Mouse (Mus musculus) heart, embryonic 15.5 days (tissue): ENCODE results near the gene Ptma. TPM values are rescaled to one million over a fixed set of nuclear protein-coding genes. Genes with fewer than 3 reads are reported as not detected.
A peak's percentile ranks its signal among the peaks of the same experiment; 100 is the strongest.

Experiments used
- ATAC-seq: fragments of 200-750 bp; cut with Nextera tagmentation; replicated peaks from 2 replicates; pipeline ENCODE4 v1.8.0; 2017; ENCODE audit warnings: low read depth, moderate TSS enrichment; ENCODE audit not compliant: insufficient number of reproducible peaks, insufficient read depth, low FRiP score
- H3K27ac ChIP-seq: fragments of 300-500 bp; sonication (generic); 2 replicates; pipeline ENCODE4 v1.5.1; 2015; ENCODE audit warnings: mild to moderate bottlenecking, inconsistent platforms
- H3K27me3 ChIP-seq: fragments of 300-500 bp; sonication (generic); 2 replicates; pipeline ENCODE4 v1.6.1; 2015; ENCODE audit warnings: inconsistent platforms
- H3K36me3 ChIP-seq: fragments of 300-500 bp; sonication (generic); 2 replicates; pipeline ENCODE4 v1.6.1; 2015; ENCODE audit warnings: mild to moderate bottlenecking, inconsistent platforms
- H3K4me1 ChIP-seq: fragments of 300-500 bp; sonication (generic); replicated peaks from 2 replicates; pipeline ENCODE4 v1.6.1; 2015; ENCODE audit warnings: inconsistent platforms
- H3K4me2 ChIP-seq: fragments of 300-500 bp; sonication (generic); 2 replicates; pipeline ENCODE4 v1.6.1; 2015; ENCODE audit warnings: inconsistent platforms, mild to moderate bottlenecking, moderate library complexity
- H3K4me3 ChIP-seq: fragments of 300-500 bp; sonication (generic); 2 replicates; pipeline ENCODE4 v1.5.1; 2015; ENCODE audit warnings: mild to moderate bottlenecking, inconsistent platforms
- H3K9ac ChIP-seq: fragments of 300-500 bp; sonication (generic); 2 replicates; pipeline ENCODE4 v1.6.1; 2015; ENCODE audit warnings: mild to moderate bottlenecking, inconsistent platforms
- H3K9me3 ChIP-seq: fragments of 300-500 bp; sonication (generic); replicated peaks from 2 replicates; pipeline ENCODE4 v1.6.1; 2016; ENCODE audit warnings: inconsistent platforms
- WGBS: fragments of 180-500 bp; shearing (Covaris S2); methylation state at CpG from one replicate; pipeline ENCODE4 v1.1.7; 2015; ENCODE audit warnings: mixed read lengths; 5-methylcytosine and 5-hydroxymethylcytosine counted together
- polyA plus RNA-seq: library from polyadenylated mRNA; unstranded; fragments of >200 nt; fragmentation: Nextera tagmentation; extraction: Ambion mirVana; gene quantifications from 2 replicates; pipeline ENCODE4 v1.2.1, GENCODE M21; 2015

Ptma gene
- polyA plus RNA-seq, 1 experiment from 2014 or later = 791 TPM

DNA sequence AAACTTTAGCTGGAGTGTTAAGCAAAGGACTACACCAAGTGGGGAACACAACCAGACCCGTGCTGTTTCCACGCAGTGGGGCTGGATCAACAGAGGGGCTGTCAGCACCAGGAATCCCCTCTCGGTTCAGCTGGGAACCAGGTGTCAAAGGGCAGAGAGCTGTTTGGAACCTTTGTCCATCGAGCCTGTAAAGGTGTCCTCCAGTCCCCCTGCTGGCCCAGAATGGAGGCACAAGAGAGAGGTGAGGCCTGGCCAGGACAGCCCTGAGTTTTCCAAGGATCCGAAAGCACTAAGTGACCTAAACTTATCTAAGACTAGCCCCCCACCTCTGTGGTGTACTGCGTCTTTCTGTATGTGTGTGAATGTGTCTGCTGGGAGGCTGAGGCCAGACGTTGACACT is 6.2 kb upstream of the Ptma start:
- Histone ChIP-seq H3K9ac (no peak overlapping the region), H3K9me3 (no peaks in the 10 kb centered on the region), H3K27ac (no peak overlapping the region), H3K27me3 (no peaks in the 10 kb centered on the region), H3K4me3 (no peak overlapping the region), H3K4me1 (peaks cover 26% of the 10 kb centered on the region), H3K36me3 (no peaks in the 10 kb centered on the region), H3K4me2 (no peak overlapping the region)
- ATAC-seq = no peak
- WGBS = 29% methylated on average over 7 of the region's 7 CpGs

DNA sequence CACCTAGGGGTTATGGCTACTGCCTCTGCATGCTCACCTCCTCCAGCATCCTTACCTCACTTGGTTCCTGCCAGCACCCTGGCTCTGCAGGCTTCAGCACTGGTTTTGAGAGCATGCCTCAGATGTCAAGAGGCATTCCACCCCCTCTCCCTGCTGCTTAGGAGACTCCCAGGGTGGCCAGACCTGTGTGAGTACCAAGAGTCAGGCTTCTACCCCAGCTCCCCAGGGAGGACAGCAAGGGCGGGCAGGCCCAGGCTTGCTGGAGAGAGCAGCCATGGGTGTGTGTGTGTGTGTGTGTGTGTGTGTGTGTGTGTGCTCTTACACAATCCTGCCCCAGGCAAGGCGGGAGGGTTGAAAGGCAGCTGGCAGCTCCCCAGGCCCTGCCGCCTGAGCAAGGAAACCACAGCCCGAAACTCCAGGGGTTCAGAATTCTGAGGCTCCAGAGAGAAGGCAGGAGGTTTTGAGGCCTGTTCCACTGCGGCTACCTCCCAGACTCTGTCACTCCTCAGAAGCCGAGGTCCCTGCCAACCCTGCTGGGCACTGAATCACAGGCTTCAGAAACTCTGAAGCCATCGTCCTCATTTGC is 4.1 kb upstream of the Ptma start:
- Histone ChIP-seq H3K4me1 (peaks cover 29% of the 10 kb centered on the region), H3K4me3 (no peak overlapping the region), H3K27me3 (no peaks in the 10 kb centered on the region), H3K4me2 (no peak overlapping the region), H3K27ac (peak overlapping the region; percentile 78), H3K9ac (peak overlapping the region; percentile 31; the same call in 1 of the 2 replicates), H3K36me3 (no peaks in the 10 kb centered on the region), H3K9me3 (no peaks in the 10 kb centered on the region)
- 31% methylated on average over 7 of the region's 7 CpGs for WGBS
- no peak for ATAC-seq

DNA sequence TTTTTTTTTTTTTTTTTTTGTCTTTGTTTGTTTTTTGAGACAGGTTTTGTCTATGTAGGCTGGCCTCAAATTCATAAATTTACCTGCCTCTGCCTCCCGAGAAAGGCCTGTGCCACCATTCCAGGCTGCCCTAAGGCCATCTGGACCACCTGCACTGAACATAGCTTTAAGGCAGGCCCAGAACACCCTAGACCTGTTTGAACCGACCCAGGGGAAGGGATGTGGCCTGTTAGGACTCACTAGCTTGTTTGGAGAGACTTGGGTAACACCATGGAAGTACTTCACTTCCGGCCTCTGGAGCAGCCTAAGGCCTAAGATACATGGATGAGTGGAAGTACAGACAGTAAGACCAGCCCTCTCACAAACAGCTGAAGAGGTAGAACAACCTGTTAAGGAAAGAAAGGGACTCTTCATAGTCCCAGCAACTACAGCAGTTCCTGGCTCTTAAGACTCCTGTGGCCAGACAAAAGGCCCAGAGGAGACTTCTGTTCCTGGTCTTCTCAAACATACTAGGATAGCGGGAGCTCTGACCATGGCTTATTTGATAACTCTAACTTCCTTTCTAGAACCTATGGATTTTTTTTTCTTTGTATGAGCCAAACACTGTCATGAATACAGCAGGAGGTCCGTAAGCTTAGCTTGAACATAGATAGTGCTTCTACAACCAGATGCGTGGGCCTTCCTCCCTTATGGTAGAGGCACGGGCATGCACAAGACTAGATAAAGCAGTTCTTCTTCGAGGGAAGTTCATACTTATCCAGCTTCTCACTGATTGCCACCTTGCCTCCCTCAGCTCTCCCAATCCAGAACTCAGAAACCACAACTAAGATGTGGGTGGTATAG is 2.5 kb upstream of the Ptma start:
- peak overlapping the region; percentile 58 for H3K9ac ChIP-seq
- peak overlapping the region; percentile 91; the same call in 1 of the 2 replicates for H3K4me3 ChIP-seq
- H3K4me2 ChIP-seq = peak overlapping the region; percentile 86
- ATAC-seq = no peak
- H3K27ac ChIP-seq = peak overlapping the region; percentile 99
- peaks cover 33% of the 10 kb centered on the region for H3K4me1 ChIP-seq
- 0 out of 2 replicates have a peak, but pooled peaks cover 3% of the 10 kb centered on the region for H3K36me3 ChIP-seq
- no peaks in the 10 kb centered on the region for H3K27me3 ChIP-seq
- H3K9me3 ChIP-seq = no peaks in the 10 kb centered on the region
- 78% methylated on average over 8 of the region's 8 CpGs for WGBS

DNA sequence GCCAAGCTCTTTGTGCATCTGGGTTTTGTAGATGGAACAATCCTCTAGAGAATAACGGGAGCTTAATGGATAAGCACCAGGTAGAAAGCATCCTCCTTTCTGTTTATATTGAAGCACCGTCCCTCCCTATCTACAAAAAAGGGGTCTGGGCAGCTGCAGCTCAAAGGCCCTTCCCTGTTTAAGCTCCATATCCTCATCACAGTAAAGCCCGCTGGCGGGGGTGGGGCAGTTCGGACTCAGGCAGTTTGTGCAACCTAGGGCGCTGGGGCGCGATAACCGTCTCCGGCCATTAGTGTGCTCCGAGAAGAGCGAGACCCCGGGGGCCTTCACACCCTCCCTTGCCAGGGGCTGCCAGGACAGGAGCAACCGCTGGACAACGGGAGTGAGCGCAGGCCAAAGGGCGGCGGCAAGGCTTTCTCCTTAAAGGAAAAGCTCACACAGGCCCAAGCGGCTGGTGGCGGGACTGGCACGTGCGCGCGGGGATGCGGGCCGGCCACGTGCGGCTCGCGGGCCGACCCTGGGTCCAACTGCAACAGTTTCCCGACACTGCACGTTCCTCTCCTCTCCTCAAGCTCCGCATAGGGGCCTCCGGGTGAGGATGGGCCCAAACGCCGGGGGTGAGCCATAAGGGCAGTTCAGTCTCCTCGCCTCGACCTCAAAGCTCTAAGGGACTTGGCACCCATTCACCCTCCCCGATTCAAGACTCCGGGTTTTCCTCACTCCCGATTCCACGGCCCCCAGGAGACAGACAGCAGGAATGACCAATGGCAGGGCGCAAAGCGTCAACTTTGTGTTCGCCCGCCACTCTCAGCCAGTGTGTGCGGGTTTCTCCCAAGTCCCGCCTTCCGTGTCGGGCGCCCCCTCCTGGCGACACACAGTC is 1.7 kb upstream of the Ptma start:
- 5% methylated on average over 53 of the region's 53 CpGs for WGBS
- no peaks in the 10 kb centered on the region for H3K9me3 ChIP-seq

DNA sequence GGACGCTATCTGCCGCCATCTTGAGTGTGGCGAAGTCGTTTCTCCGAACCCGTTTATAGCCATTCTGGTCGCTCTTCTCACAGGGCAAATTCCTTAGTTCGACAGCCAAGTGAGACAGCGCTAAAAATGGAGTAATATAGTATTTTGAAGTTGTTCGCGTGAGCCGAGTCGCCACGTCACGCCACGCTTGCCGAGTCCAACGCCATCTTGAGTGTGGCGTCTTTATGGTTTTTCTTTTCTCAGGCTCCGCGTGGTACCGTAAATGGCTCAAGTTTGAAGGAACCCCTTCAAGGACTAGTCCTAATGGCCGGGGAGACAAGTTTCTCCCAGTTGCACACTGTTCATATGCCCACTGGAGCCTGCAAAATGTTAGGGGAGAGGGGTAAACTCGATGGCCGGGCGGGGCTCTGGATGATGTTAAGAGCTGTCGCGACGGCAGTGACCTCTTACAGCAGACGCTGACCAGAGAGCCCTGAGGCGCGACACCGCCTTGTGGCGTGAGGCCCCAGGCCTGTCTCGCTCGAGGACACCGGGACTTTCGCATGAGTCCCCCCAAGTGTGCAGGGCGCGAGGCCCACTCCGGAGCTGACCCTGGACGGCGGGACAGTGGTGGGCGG is 919 bp upstream of the Ptma start:
- peak overlapping the region; percentile 99 for H3K27ac ChIP-seq
- H3K9ac ChIP-seq = peak overlapping the region; percentile 78
- H3K4me1 ChIP-seq = peaks cover 42% of the 10 kb centered on the region
- peak overlapping the region; percentile 86 for H3K4me2 ChIP-seq
- H3K4me3 ChIP-seq = peak overlapping the region; percentile 91
- no peaks in the 10 kb centered on the region for H3K27me3 ChIP-seq
- H3K36me3 ChIP-seq = peaks cover 12% of the 10 kb centered on the region
- peak; percentile 3; the same call in 1 of the 2 replicates for ATAC-seq
- under 1% methylated on average over 44 of the region's 44 CpGs for WGBS
- H3K9me3 ChIP-seq = no peaks in the 10 kb centered on the region

More for the DNA sequence above, 1.7 kb upstream of the Ptma start:
- peaks cover 41% of the 10 kb centered on the region for H3K4me1 ChIP-seq
- H3K4me3 ChIP-seq = peak overlapping the region; percentile 91
- peak overlapping the region; percentile 86 for H3K4me2 ChIP-seq
- peaks cover 10% of the 10 kb centered on the region; the same call in 1 of the 2 replicates for H3K36me3 ChIP-seq
- peak; percentile 65 for ATAC-seq
- H3K9ac ChIP-seq = peak overlapping the region; percentile 78
- peak overlapping the region; percentile 99 for H3K27ac ChIP-seq
- H3K27me3 ChIP-seq = no peaks in the 10 kb centered on the region

DNA sequence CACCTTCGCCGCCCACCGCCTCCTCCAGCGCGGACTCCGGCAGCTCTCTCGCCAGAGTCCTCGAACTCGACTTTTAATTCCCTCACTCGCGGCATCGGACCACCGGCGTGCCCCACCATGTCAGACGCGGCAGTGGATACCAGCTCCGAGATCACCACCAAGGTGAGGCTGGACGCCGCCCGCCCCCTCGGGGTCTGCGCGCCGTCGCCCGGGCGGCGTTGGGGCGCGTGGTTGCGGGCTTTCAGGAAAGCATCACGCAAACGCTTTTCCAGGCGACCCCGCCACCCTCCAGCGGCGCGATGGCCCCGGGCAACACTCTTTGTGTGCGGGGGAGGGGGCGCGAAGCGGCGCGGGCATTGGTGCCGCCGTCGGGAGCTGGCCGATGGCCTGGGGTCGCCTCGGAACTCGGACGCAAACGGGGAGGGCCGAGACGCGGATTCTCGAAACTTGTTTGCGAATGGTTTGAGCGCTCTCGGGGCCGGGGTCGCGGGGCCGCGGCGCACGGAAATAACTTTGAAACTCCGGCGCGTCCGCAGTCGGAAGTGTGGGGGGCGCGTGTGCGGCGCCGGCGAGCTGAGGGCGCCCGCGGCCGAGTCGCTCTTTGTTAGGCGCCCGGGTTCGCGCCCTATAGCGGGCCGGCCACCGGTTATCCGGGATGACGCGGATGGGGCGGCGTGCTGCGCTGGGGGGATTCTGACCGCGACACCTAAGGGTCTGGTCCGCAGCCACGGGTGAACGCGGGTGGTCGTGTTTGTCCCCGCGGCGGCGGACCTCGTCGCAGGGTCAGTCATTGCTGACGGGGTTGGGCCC is 468 bp downstream of the Ptma start:
- under 1% methylated on average over 111 of the region's 111 CpGs for WGBS
- Histone ChIP-seq H3K27ac (peak overlapping the region; percentile 96), H3K4me2 (peak overlapping the region; percentile 86), H3K4me1 (peaks cover 51% of the 10 kb centered on the region), H3K9ac (peak overlapping the region; percentile 96), H3K4me3 (peak overlapping the region; percentile 91), H3K36me3 (peaks cover 20% of the 10 kb centered on the region), H3K9me3 (no peaks in the 10 kb centered on the region), H3K27me3 (no peaks in the 10 kb centered on the region)
- no peak for ATAC-seq

DNA sequence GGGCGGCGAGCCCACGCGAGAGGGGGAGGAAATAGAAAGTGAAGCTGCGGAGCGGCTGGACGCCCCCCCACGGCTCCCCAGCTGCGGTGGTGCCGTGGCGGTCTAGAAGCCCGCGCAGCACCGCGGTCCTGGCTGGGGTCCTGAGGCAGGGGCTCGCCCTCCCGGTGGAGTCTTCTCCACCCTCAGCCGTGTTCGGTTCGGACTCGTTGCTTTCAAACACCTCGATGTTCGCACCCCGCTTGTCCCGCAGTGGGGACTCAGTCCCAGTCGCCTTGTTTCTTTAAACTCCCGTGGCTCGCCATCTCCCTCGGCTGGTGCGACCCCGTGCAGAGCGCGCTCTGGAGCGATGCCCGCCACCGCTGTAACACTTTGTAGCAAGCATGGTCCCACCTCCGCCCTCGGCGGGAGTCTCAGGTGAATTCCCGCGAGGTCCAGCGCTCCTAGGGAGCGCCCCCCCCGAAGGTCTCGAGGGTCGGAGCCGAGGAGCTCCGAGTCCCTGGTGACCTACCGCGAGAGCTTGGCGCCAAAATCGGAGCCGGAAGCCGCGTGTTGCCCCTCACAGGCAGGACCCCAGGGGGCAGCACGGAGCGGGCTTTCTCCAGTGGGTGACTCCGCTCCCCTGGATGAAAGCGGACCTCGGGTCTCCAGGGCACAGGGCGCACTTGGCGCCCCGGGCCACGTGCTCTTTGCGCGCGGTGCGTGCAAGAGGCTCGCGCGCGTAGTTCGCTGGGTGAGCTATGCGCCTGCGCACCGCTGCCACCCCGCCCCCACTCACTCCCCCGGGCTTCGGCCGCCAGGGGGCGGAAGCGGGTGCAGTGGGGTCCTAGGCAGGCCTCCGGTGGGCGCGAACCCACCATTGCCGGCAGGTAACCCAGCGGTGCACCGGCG is 1.3 kb downstream of the Ptma start:
- no peaks in the 10 kb centered on the region for H3K9me3 ChIP-seq
- peak overlapping the region; percentile 96 for H3K27ac ChIP-seq
- H3K4me2 ChIP-seq = peak overlapping the region; percentile 86
- H3K27me3 ChIP-seq = no peaks in the 10 kb centered on the region
- peak overlapping the region; percentile 91 for H3K4me3 ChIP-seq
- H3K9ac ChIP-seq = peak overlapping the region; percentile 96
- H3K4me1 ChIP-seq = peaks cover 49% of the 10 kb centered on the region
- ATAC-seq = peak; percentile 23
- under 1% methylated on average over 89 of the region's 89 CpGs for WGBS
- H3K36me3 ChIP-seq = peaks cover 20% of the 10 kb centered on the region

DNA sequence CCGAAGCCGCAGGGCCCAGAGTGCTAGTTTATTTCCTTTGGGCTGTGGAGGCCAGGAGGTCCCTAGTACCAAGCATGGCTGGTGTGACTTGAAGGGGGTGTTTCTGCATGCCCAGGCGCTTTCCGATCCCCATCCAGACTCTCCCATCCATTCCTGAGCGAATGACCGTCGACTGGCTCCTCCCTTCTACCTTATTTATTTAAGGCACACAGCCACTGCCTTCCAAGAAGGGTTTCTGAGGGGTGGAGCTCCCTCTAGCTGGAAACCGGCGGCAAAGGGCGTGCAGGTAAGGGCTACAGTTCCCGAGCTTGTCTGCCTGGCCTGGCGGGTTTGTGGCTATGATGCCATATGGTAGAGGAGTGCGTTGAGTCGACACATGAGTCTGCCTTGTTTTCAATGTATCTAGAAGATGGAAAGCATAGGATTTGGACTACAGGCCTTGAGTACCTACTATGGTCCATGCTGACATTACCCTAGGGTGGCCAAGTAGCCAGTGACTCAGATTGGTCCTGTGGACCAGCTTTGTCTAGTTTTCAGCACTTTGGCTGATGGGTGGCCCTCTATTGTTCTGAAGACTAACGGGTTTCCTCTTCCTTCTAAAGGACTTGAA is 2.1 kb downstream of the Ptma start:
- under 1% methylated on average over 15 of the region's 15 CpGs for WGBS
- Histone ChIP-seq H3K4me1 (peaks cover 48% of the 10 kb centered on the region), H3K4me3 (peak overlapping the region; percentile 91), H3K9me3 (no peaks in the 10 kb centered on the region), H3K4me2 (peak overlapping the region; percentile 86), H3K27me3 (no peaks in the 10 kb centered on the region), H3K9ac (peak overlapping the region; percentile 96), H3K36me3 (peaks cover 20% of the 10 kb centered on the region), H3K27ac (peak overlapping the region; percentile 96)
- ATAC-seq = no peak

DNA sequence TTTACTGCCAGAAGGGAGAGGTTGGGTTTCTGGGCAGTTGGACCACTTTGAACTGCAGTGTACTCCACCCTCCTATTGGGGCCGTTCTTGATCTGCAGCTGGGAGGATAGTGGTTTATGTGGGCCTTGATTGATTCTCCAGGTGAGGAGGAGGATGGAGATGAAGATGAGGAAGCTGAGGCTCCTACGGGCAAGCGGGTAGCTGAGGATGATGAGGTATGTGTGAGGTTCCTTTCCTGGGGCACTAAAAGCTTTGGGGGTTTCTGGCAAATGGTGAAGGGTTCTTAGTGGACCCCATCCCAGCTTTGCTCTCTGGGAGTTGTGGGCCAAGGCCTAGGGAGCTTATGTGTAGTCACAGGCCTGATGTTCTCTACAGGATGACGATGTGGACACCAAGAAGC is 3.1 kb downstream of the Ptma start:
- Histone ChIP-seq H3K4me2 (peak overlapping the region; percentile 86), H3K27ac (peak overlapping the region; percentile 96; the same call in 1 of the 2 replicates), H3K4me3 (peak overlapping the region; percentile 91), H3K27me3 (no peaks in the 10 kb centered on the region), H3K9ac (peak overlapping the region; percentile 96), H3K4me1 (peaks cover 42% of the 10 kb centered on the region), H3K9me3 (no peaks in the 10 kb centered on the region), H3K36me3 (peaks cover 20% of the 10 kb centered on the region)
- WGBS = 31% methylated on average over 4 of the region's 4 CpGs
- ATAC-seq = no peak
